Mouse (Mus musculus) hindbrain, postnatal 0 days (tissue): ENCODE measurements around the gene Vipr2. TPM values are rescaled to one million over a fixed set of nuclear protein-coding genes. Genes with fewer than 3 reads are reported as not detected.

Experiments
- ATAC-seq: fragments of 200-750 bp; cut with Nextera tagmentation; 2 replicates; pipeline ENCODE4 v1.8.0; 2017; ENCODE audit warnings: mild to moderate bottlenecking, moderate TSS enrichment, moderate library complexity
- DNase-seq: peaks from one replicate; pipeline ENCODE4 v3.0.0-alpha.2; 2015; ENCODE audit warnings: low spot score
- H3K27ac ChIP-seq: fragments of 300-500 bp; sonication (generic); 2 replicates; pipeline ENCODE4 v1.5.1; 2014; ENCODE audit warnings: mild to moderate bottlenecking
- H3K27me3 ChIP-seq: fragments of 300-500 bp; sonication (generic); 2 replicates; pipeline ENCODE4 v1.6.1; 2014; ENCODE audit warnings: low read length, mixed read lengths; ENCODE audit not compliant: insufficient read depth
- H3K36me3 ChIP-seq: fragments of 300-500 bp; sonication (generic); 2 replicates; pipeline ENCODE4 v1.6.1; 2014; ENCODE audit warnings: low read length, mixed read lengths; ENCODE audit not compliant: insufficient read depth
- H3K4me1 ChIP-seq: fragments of 300-500 bp; sonication (generic); 2 replicates; pipeline ENCODE4 v1.6.1; 2014; ENCODE audit warnings: antibody characterized with exemption, low read length, mixed read lengths; ENCODE audit not compliant: insufficient read depth
- H3K4me2 ChIP-seq: fragments of 300-500 bp; sonication (generic); 2 replicates; pipeline ENCODE4 v1.6.1; 2014; ENCODE audit warnings: low read depth, mild to moderate bottlenecking, low read length, moderate library complexity, mixed read lengths
- H3K4me3 ChIP-seq: fragments of 300-500 bp; sonication (generic); 2 replicates; pipeline ENCODE4 v1.5.1; 2014; ENCODE audit warnings: low read length
- H3K9ac ChIP-seq: fragments of 300-500 bp; sonication (generic); replicated peaks from 2 replicates; pipeline ENCODE4 v1.6.1; 2014; ENCODE audit warnings: mild to moderate bottlenecking, low read length, moderate library complexity, mixed read lengths
- H3K9me3 ChIP-seq: fragments of 300-500 bp; sonication (generic); 2 replicates; pipeline ENCODE4 v1.6.1; 2016; ENCODE audit warnings: low read length, mixed read lengths
- CTCF ChIP-seq: IDR thresholded peaks from 2 replicates; pipeline ENCODE4 v1.5.1; 2016; ENCODE audit warnings: antibody characterized with exemption, control low read depth, low read depth
- WGBS: fragments of 180-500 bp; shearing (Covaris S2); extraction: QIAGEN DNeasy Blood & Tissue Kit; methylation state at CpG from one replicate; pipeline ENCODE4 v1.1.7; 2014; 5-methylcytosine and 5-hydroxymethylcytosine counted together
- microRNA-seq, 2 experiments: library from miRNA; unstranded; fragments of <30 nt; microRNA quantifications; one replicate each; pipeline ENCODE4; 2016
- polyA plus RNA-seq: library from polyadenylated mRNA; unstranded; fragments of >200 nt; fragmentation: Nextera tagmentation; extraction: Ambion mirVana; gene quantifications from 2 replicates; pipeline ENCODE4 v1.2.1, GENCODE M21; 2015
- total RNA-seq: library from RNA; depleted of rRNA; stranded (reverse); fragments of >200 nt; gene quantifications from 2 replicates; pipeline ENCODE4 v1.2.3, GENCODE M21; 2014; rRNA removed

Vipr2 gene
- total and polyA plus RNA-seq, 2 experiments from 2014 or later = 0.65 to 5.3 TPM

DNA sequence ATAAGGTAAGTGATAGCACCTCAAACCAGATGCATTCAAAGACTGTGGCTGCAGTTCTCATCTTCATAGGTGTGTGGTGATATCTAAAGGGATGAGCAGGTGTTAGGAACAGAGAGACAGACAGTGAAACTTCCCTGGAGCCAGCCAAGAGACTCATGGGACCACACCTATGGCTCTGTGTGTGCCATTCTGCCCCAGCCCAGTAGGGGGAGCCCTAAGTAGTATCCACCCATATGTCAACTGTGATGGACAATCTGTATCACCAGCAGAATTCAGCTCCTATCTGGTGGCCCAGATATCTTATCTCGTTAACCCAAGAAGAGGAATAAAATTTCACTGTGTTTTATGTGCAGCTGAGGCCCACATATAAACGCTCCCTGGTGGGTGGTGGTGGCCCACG is 99.4 kb downstream of the Vipr2 start:
- H3K27ac ChIP-seq = no peak overlapping the region
- no peak overlapping the region for H3K9ac ChIP-seq
- TF ChIP-seq CTCF = 0 out of 2 replicates have a peak, but pooled peaks have one; percentile 7
- WGBS = 92% methylated on average over 3 of the region's 3 CpGs
- no peaks in the 10 kb centered on the region for H3K27me3 ChIP-seq
- no peak overlapping the region for H3K4me3 ChIP-seq
- DNase-seq (no peak), ATAC-seq (no peak)
- H3K4me1 ChIP-seq = no peaks in the 10 kb centered on the region
- H3K36me3 ChIP-seq = no peaks in the 10 kb centered on the region
- H3K4me2 ChIP-seq = no peak overlapping the region
- no peaks in the 10 kb centered on the region for H3K9me3 ChIP-seq

- Histone ChIP-seq H3K9me3 (no peaks in the 10 kb centered on the region), H3K4me2 (no peak overlapping the region), H3K9ac (no peak overlapping the region), H3K27me3 (no peaks in the 10 kb centered on the region), H3K27ac (no peak overlapping the region), H3K4me3 (no peak overlapping the region), H3K4me1 (no peaks in the 10 kb centered on the region), H3K36me3 (no peaks in the 10 kb centered on the region)
- TF ChIP-seq CTCF = no peak
- WGBS = 68% methylated on average over 4 of the region's 4 CpGs
- DNase-seq = no peak
- ATAC-seq = 0 out of 2 replicates have a peak, but pooled peaks have one; percentile 43
These were observed 104.0 kb downstream of the Vipr2 start for GRCm38 (mm10) chr12:116181436-116182050.

DNA sequence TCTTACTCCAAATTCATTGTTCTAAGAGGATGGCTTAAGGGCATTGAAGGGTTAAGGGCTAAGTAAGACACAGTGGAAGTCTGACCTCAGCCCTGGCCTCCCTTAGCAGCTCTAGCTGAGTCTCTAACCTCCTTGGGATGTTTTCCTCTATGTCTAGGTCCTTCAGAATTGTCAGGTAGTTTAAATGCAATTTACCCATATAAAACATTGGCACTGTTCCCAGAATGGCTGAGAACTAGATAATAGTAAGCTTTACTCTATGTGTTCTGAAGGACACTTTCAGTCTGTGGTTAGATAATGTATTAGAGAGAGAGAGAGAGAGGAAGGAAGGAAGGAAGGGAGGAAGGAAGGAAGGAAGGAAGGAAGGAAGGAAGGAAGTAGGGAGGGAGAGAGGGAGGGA is 104.8 kb downstream of the Vipr2 start:
- Histone ChIP-seq H3K27ac (no peak overlapping the region), H3K27me3 (no peaks in the 10 kb centered on the region), H3K4me3 (no peak overlapping the region), H3K4me2 (no peak overlapping the region), H3K36me3 (no peaks in the 10 kb centered on the region), H3K4me1 (no peaks in the 10 kb centered on the region), H3K9me3 (no peaks in the 10 kb centered on the region), H3K9ac (no peak overlapping the region)
- no peak for TF ChIP-seq CTCF
- ATAC-seq (no peak), DNase-seq (peak; percentile 27)

DNA sequence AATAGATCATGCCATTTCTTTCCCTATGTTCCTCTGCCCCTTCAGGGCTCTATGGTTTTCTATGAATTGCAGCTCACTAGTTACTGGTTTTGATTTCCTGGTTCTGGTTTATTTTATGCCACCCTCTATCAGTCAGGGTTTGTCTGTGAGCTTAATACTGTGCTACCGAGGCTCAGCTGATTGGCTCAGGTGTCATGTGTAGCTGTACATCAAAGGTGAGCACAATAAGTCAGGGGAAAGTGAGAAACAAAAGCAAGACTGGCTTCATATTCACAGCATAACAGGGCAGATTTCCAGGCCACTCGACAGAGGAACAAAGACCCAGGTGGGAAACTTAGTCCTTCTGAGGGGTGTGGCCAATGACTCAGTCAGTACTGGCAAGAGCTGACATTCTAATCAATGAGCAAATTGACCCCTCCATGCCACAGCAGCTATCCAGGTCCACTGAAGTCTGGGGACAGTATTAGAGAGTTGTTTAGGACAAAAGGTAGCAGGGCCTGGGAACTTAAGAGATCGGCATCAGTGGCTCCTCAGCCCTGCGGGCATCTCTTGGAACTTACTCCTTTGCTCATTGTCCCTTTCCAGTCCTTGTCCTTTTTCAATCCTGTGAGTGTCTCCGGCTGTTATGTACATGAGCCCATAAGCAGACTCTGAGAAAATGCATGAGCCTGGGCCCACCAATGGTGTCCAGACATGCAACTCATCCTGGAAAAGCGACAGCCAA is 105.8 kb downstream of the Vipr2 start:
- DNase-seq (no peak), ATAC-seq (no peak)
- 83% methylated on average over 6 of the region's 6 CpGs for WGBS
- no peak for TF ChIP-seq CTCF
- no peaks in the 10 kb centered on the region for H3K27me3 ChIP-seq
- H3K9ac ChIP-seq = no peak overlapping the region
- H3K36me3 ChIP-seq = no peaks in the 10 kb centered on the region
- H3K27ac ChIP-seq = no peak overlapping the region
- no peak overlapping the region for H3K4me3 ChIP-seq
- H3K4me1 ChIP-seq = no peaks in the 10 kb centered on the region
- H3K4me2 ChIP-seq = no peak overlapping the region
- H3K9me3 ChIP-seq = no peaks in the 10 kb centered on the region

GRCm38 (mm10) chr12:116193952-116194351 is 116.4 kb downstream of the Vipr2 start:
- H3K9me3 ChIP-seq = no peaks in the 10 kb centered on the region
- no peak overlapping the region for H3K27ac ChIP-seq
- ATAC-seq (no peak), DNase-seq (no peak)
- H3K36me3 ChIP-seq = no peaks in the 10 kb centered on the region
- H3K9ac ChIP-seq = no peak overlapping the region
- no peaks in the 10 kb centered on the region for H3K4me1 ChIP-seq
- H3K4me3 ChIP-seq = no peak overlapping the region
- H3K27me3 ChIP-seq = no peaks in the 10 kb centered on the region
- H3K4me2 ChIP-seq = no peak overlapping the region
- no peak for TF ChIP-seq CTCF
- 19% methylated on average over 6 of the region's 6 CpGs for WGBS

DNA sequence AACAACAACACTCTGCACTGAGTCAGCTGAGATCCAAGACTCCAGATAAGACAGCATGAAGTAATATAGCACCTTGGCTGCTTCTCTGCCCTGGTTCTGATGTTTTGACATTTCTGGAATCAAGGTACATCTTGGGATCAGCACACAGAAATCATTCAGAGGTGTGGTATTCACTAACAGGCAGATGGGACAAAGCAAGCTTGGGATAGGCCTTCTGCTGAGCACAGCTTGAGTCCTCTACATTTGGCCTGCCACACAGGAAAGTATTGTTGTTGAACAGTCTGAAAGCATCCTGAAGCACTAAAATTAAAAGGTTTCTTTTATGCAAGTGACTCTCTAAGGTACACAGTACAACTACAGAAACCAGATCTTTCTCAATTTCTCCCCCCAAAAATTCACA is 117.1 kb downstream of the Vipr2 start:
- H3K4me2 ChIP-seq = no peak overlapping the region
- ATAC-seq (no peak), DNase-seq (no peak)
- H3K9ac ChIP-seq = no peak overlapping the region
- H3K36me3 ChIP-seq = no peaks in the 10 kb centered on the region
- TF ChIP-seq CTCF = no peak
- H3K4me1 ChIP-seq = no peaks in the 10 kb centered on the region
- H3K27me3 ChIP-seq = no peaks in the 10 kb centered on the region
- H3K9me3 ChIP-seq = no peaks in the 10 kb centered on the region
- no peak overlapping the region for H3K4me3 ChIP-seq
- no peak overlapping the region for H3K27ac ChIP-seq

Small RNA genes within 50 kb of the gene (microRNA-seq; reads per million reads assigned to microRNA genes)
- 0 reads per million in 2 experiments for gene Gm44372

Other genes with a start within 250 kb of the Vipr2 start
- 30.5 and 33.5 TPM in 2 replicates for gene Zfp386, start 30.0 kb upstream of the Vipr2 start, total RNA-seq
- 33.3 and 35.9 TPM in 2 replicates for gene Zfp386, start 30.0 kb upstream of the Vipr2 start, polyA plus RNA-seq
- gene Wdr60, start 185.3 kb downstream of the Vipr2 start, total RNA-seq = 6.7 and 8.4 TPM in 2 replicates
- 16.8 and 17.7 TPM in 2 replicates for gene Wdr60, start 185.3 kb downstream of the Vipr2 start, polyA plus RNA-seq
- not detected in 2 replicates for gene Gm11027, start 197.7 kb downstream of the Vipr2 start, total RNA-seq
- not detected in 2 replicates for gene Gm11027, start 197.7 kb downstream of the Vipr2 start, polyA plus RNA-seq
- 33.9 and 36.7 TPM in 2 replicates for gene Esyt2, start 203.5 kb downstream of the Vipr2 start, total RNA-seq
- 8.6 and 8.9 TPM in 2 replicates for gene Esyt2, start 203.5 kb downstream of the Vipr2 start, polyA plus RNA-seq